Mouse (Mus musculus) lung, postnatal 0 days (tissue): Measurements from ENCODE around the gene Rnf216.

Experiments
- CTCF ChIP-seq: IDR thresholded peaks from 2 replicates; pipeline ENCODE4 v1.5.1; 2016; ENCODE audit warnings: antibody characterized with exemption, mild to moderate bottlenecking
- EP300 ChIP-seq: IDR thresholded peaks from 2 replicates; pipeline ENCODE4 v1.6.1; 2016; ENCODE audit warnings: antibody characterized with exemption, mild to moderate bottlenecking, control low read depth

DNA sequence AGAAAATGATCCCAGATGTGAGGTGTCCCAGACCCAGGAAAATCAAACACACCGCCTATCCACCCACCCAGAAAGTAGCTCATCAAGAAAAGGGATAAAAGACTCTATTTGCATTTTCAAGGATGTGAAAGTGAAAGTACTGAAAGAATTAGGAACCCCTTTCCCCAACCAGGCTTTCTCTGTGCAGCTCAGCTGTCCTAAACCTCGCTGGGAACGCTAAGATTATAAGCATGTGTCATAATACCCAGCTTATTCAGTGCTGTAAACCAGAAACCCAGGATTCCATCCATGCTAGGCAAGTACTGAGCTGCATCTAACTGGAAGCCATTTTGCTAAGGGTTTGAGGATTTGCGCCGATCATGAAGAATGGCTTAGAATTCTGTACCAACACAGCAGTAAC is 62.5 kb downstream of the Rnf216 start:
- TF ChIP-seq EP300, result no peak
- no peak for TF ChIP-seq CTCF
